ENCODE assay signal across 10 mouse cellular contexts in genomic region chr9:54323456-54323855, GRCm38 (mm10). TPM values are rescaled to one million over a fixed set of nuclear protein-coding genes. Genes with fewer than 3 reads are reported as not detected.
DNase-seq lines count a peak whose midpoint lies in the region; ATAC-seq and TF ChIP-seq lines count a peak whose summit lies in the region.
"Had no signal": no experiment of that assay in that cellular context is flagged by ENCODE, and none has a peak within 500 bp of the region (broad histone marks: within the 10 kb centered on the region; RNA-seq: fewer than 3 reads in every experiment).

No protein-coding gene starts in this region.

- H3K4me2 ChIP-seq in embryonic facial prominence, embryonic 11.5 days (ENCODE audit: low read depth, low read length), result no peak overlapping the region
- H3K4me2 ChIP-seq: limb, embryonic 13.5 days had no signal

- peak; percentile 73 for TF ChIP-seq CTCF in Patski (IDR thresholded peaks at IDR 0.05)

- no peak overlapping the region for H3K9ac ChIP-seq in embryonic facial prominence, embryonic 11.5 days (replicated peaks; ENCODE audit: low read length)
- H3K9ac ChIP-seq: limb, embryonic 13.5 days had no signal

- in situ Hi-C loops in Patski (cut with MboI; ENCODE audit: low pct_unique_long_range_greater_than_20kb), result no loop called here

- 45% methylated on average over 8 of the region's 8 CpGs for WGBS in embryonic facial prominence, embryonic 11.5 days
- WGBS in embryonic facial prominence, embryonic 10.5 days, result 40% methylated on average over 8 of the region's 8 CpGs

- H3K4me1 ChIP-seq in embryonic facial prominence, embryonic 11.5 days (ENCODE audit: control insufficient read depth, insufficient read depth, low read length), result no peaks in the 10 kb centered on the region
- peaks cover 25% of the 10 kb centered on the region for H3K4me1 ChIP-seq in embryonic facial prominence, embryonic 10.5 days

- H3K27ac ChIP-seq in embryonic facial prominence, embryonic 11.5 days (replicated peaks; ENCODE audit: low read depth, low read length), result no peak overlapping the region
- H3K27ac ChIP-seq in embryonic facial prominence, embryonic 10.5 days (replicated peaks), result no peak overlapping the region
- H3K27ac ChIP-seq: limb, embryonic 13.5 days had no signal

- peak; percentile 57 for DNase-seq in embryonic facial prominence, embryonic 11.5 days (ENCODE audit: low spot score)
- no peak for DNase-seq in embryonic facial prominence, embryonic 10.5 days (ENCODE audit: low spot score)
- peak; percentile 17 for DNase-seq in left cerebral cortex, adult 11 months (ENCODE audit: low spot score)
- no peak for DNase-seq in left cerebral cortex, postnatal 4 days
- DNase-seq in Patski (ENCODE audit: low read depth, low spot score), result no peak
- no peak for DNase-seq in gastrocnemius, postnatal 4 days (ENCODE audit: low spot score in 2 of 2)
- DNase-seq in testis, postnatal 10 days (ENCODE audit: low spot score), result no peak
- DNase-seq: gastrocnemius, postnatal 25 days had no signal

- H3K27me3 ChIP-seq in embryonic facial prominence, embryonic 11.5 days (ENCODE audit: control insufficient read depth, insufficient read depth, low read length), result no peaks in the 10 kb centered on the region
- H3K27me3 ChIP-seq in embryonic facial prominence, embryonic 10.5 days (replicated peaks; ENCODE audit: low read depth, poor library complexity, severe bottlenecking), result no peaks in the 10 kb centered on the region
- peaks cover 25% of the 10 kb centered on the region for H3K27me3 ChIP-seq in Patski
- H3K27me3 ChIP-seq: limb, embryonic 13.5 days had no signal

- no peaks in the 10 kb centered on the region for H3K9me3 ChIP-seq in embryonic facial prominence, embryonic 11.5 days (replicated peaks; ENCODE audit: control insufficient read depth, low read length)
- no peaks in the 10 kb centered on the region for H3K9me3 ChIP-seq in embryonic facial prominence, embryonic 10.5 days
- H3K9me3 ChIP-seq: limb, embryonic 13.5 days had no signal

- CTCF ChIA-PET in Patski (lab: Charles Lee), result interaction anchor here (1.1 to 1.7 kb wide), 4 partner anchors 9 to 22 kb away, joined by 3 to 5 read pairs (median 3); no protein-coding TSS in a partner anchor

- H3K36me3 ChIP-seq in embryonic facial prominence, embryonic 11.5 days (replicated peaks; ENCODE audit: control insufficient read depth, insufficient read depth, low read depth, low read length), result no peaks in the 10 kb centered on the region
- H3K36me3 ChIP-seq in embryonic facial prominence, embryonic 10.5 days (replicated peaks), result no peaks in the 10 kb centered on the region
- H3K36me3 ChIP-seq: limb, embryonic 13.5 days had no signal

- H3K4me3 ChIP-seq in embryonic facial prominence, embryonic 11.5 days (ENCODE audit: low read depth, low read length), result no peak overlapping the region
- no peak overlapping the region for H3K4me3 ChIP-seq in embryonic facial prominence, embryonic 10.5 days
- H3K4me3 ChIP-seq: limb, embryonic 13.5 days had no signal

- POLR2A ChIA-PET in Patski (lab: Charles Lee), result no interaction called here

- no peak; the same call in 1 of the 2 replicates for ATAC-seq in embryonic facial prominence, embryonic 11.5 days (replicated peaks; ENCODE audit: insufficient number of reproducible peaks, low FRiP score, low TSS enrichment, low read depth)
- ATAC-seq in Patski, result peak; percentile 75
- ATAC-seq in megakaryocyte, adult 5-6 weeks (ENCODE audit: poor library complexity, severe bottlenecking), result 0 out of 2 replicates have a peak, but pooled peaks have one; percentile 27

- intact Hi-C loops in left cerebral cortex, postnatal 4 days (cut with DNase I), result no loop called here

RNA-seq across cellular contexts. Expression of gene Gldn, which starts 37.2 kb away (rescaled TPM):
- polyA plus RNA-seq in embryonic facial prominence, embryonic 11.5 days (2014; fragmentation: Nextera tagmentation; extraction: Ambion mirVana), result 0.17 and 0.25 TPM in 2 replicates
- 0.28 and 0.34 TPM in 2 replicates for polyA plus RNA-seq in embryonic facial prominence, embryonic 10.5 days (2016; fragmentation: Nextera tagmentation; extraction: Ambion mirVana)
- under 1 TPM; 0.42 to 0.46 TPM for total RNA-seq in left cerebral cortex, postnatal 4 days (2021)
- polyA plus RNA-seq in Patski (2021), result 0.03 TPM
- total RNA-seq in megakaryocyte, adult 5-6 weeks (2015), result not detected in 2 replicates
- not detected in 2 replicates for total RNA-seq in megakaryocyte, adult 5-6 weeks (2017)
- total RNA-seq in gastrocnemius, postnatal 4 days (2021), result 1 to 10 TPM; 3.1 to 3.8 TPM

RNA-seq across cellular contexts. Expression of gene Cyp19a1, which starts 55.5 kb away (rescaled TPM):
- polyA plus RNA-seq in embryonic facial prominence, embryonic 11.5 days (2014; fragmentation: Nextera tagmentation; extraction: Ambion mirVana), result not detected in 2 replicates
- polyA plus RNA-seq in embryonic facial prominence, embryonic 10.5 days (2016; fragmentation: Nextera tagmentation; extraction: Ambion mirVana), result not detected in 2 replicates
- total RNA-seq in left cerebral cortex, postnatal 4 days (2021), result under 1 TPM; 0.14 to 0.16 TPM
- not detected for polyA plus RNA-seq in Patski (2021)
- total RNA-seq in megakaryocyte, adult 5-6 weeks (2015), result not detected in 2 replicates
- not detected in 2 replicates for total RNA-seq in megakaryocyte, adult 5-6 weeks (2017)
- total RNA-seq in gastrocnemius, postnatal 4 days (2021), result not detected
- total RNA-seq: gastrocnemius, postnatal 25 days had no signal
- polyA plus RNA-seq: limb, embryonic 13.5 days had no signal

Comparison
In these comparisons a context has a peak if more than half of its experiments do, and no peak if none do; other contexts are left out.
1. DNase-seq: peak in embryonic facial prominence, embryonic 11.5 days (single experiment) and left cerebral cortex, adult 11 months (single experiment); none in embryonic facial prominence, embryonic 10.5 days (single experiment), left cerebral cortex, postnatal 4 days (single experiment), Patski (single experiment), gastrocnemius, postnatal 4 days (0 of 2) and testis, postnatal 10 days (single experiment).